Mouse (Mus musculus) thymus, postnatal 0 days (tissue): ENCODE measurements around the gene Zdhhc19. TPM values are rescaled to one million over a fixed set of nuclear protein-coding genes. Genes with fewer than 3 reads are reported as not detected.

Experiments used
- DNase-seq: peaks from one replicate; pipeline ENCODE4 v3.0.0-alpha.2; 2015; ENCODE audit warnings: low spot score
- polyA plus RNA-seq: library from polyadenylated mRNA; unstranded; fragments of >200 nt; fragmentation: Nextera tagmentation; extraction: Ambion mirVana; gene quantifications from 2 replicates; pipeline ENCODE4 v1.2.1, GENCODE M21; 2015

Zdhhc19 gene
- polyA plus RNA-seq, 1 experiment from 2014 or later, result not detected

GRCm38 (mm10) chr16:32550084-32550483 lies 54.0 kb downstream of the Zdhhc19 start:
- no peak for DNase-seq

GRCm38 (mm10) chr16:32550487-32550886 lies 54.4 kb downstream of the Zdhhc19 start:
- no peak for DNase-seq

GRCm38 (mm10) chr16:32551346-32551747 lies 55.3 kb downstream of the Zdhhc19 start:
- DNase-seq, result no peak

GRCm38 (mm10) chr16:32555588-32555987 lies 59.5 kb downstream of the Zdhhc19 start:
- DNase-seq, result no peak

- no peak for DNase-seq
These were observed 63.4 kb downstream of the Zdhhc19 start for GRCm38 (mm10) chr16:32559493-32559892.

- no peak for DNase-seq
These were observed 67.2 kb downstream of the Zdhhc19 start for GRCm38 (mm10) chr16:32563056-32563793.

GRCm38 (mm10) chr16:32567282-32567681 lies 71.2 kb downstream of the Zdhhc19 start:
- DNase-seq, result peak; percentile 11

GRCm38 (mm10) chr16:32568401-32568800 lies 72.3 kb downstream of the Zdhhc19 start:
- DNase-seq, result no peak

GRCm38 (mm10) chr16:32570042-32570441 lies 74.0 kb downstream of the Zdhhc19 start:
- DNase-seq, result no peak

- no peak for DNase-seq
These were observed 76.5 kb downstream of the Zdhhc19 start for GRCm38 (mm10) chr16:32572528-32572927.

GRCm38 (mm10) chr16:32586482-32586881 lies 90.4 kb downstream of the Zdhhc19 start:
- no peak for DNase-seq

- DNase-seq, result no peak
These were observed 92.5 kb downstream of the Zdhhc19 start for GRCm38 (mm10) chr16:32588568-32588967.

- no peak for DNase-seq
These were observed 95.5 kb downstream of the Zdhhc19 start for GRCm38 (mm10) chr16:32591521-32591920.

- DNase-seq, result no peak
These were observed 97.3 kb downstream of the Zdhhc19 start for GRCm38 (mm10) chr16:32593283-32593805.

- peak; percentile 58 for DNase-seq
These were observed 97.9 kb downstream of the Zdhhc19 start for GRCm38 (mm10) chr16:32593916-32594315.

- DNase-seq, result peak; percentile 49
These were observed 98.6 kb downstream of the Zdhhc19 start for GRCm38 (mm10) chr16:32594701-32595100.

GRCm38 (mm10) chr16:32595142-32595855 lies 99.2 kb downstream of the Zdhhc19 start:
- DNase-seq, result no peak

GRCm38 (mm10) chr16:32597909-32598381 lies 101.9 kb downstream of the Zdhhc19 start:
- no peak for DNase-seq

GRCm38 (mm10) chr16:32599151-32599550 lies 103.1 kb downstream of the Zdhhc19 start:
- DNase-seq, result no peak

- DNase-seq, result no peak
These were observed 106.2 kb downstream of the Zdhhc19 start for GRCm38 (mm10) chr16:32602193-32602685.

GRCm38 (mm10) chr16:32607562-32608343 lies 111.7 kb downstream of the Zdhhc19 start:
- DNase-seq, result peak; percentile 6
